Mouse (Mus musculus) hematopoietic stem cell, adult 5-6 weeks (primary cell): ENCODE measurements at regions not wholly inside any gene's neighbourhood (a gene's known extent, or its start where the extent isn't known, plus 50 kb on each side); places are given as distances from the start of the nearest gene placed in this dataset.
A peak's percentile ranks its signal among the peaks of the same experiment; 100 is the strongest.
"Not testable (repeated sequence)": the region's sequence is repeated elsewhere in the genome, so short reads cannot be mapped to it uniquely, and the experiment has no call there.

Experiments
- ATAC-seq, 2 experiments: fragments of 125-278 bp in 1 of 2; replicated peaks in 1 of 2; 2 replicates each; pipeline ENCODE4 v1.8.0; 2016 to 2017; ENCODE audit warnings: inconsistent platforms in 2 of 2, mild to moderate bottlenecking in 2 of 2, moderate number of reproducible peaks in 2 of 2, low read depth in 1 of 2, moderate TSS enrichment in 1 of 2; ENCODE audit not compliant: low FRiP score in 2 of 2, poor library complexity in 2 of 2, severe bottlenecking in 2 of 2, insufficient read depth in 1 of 2, low TSS enrichment in 1 of 2

DNA sequence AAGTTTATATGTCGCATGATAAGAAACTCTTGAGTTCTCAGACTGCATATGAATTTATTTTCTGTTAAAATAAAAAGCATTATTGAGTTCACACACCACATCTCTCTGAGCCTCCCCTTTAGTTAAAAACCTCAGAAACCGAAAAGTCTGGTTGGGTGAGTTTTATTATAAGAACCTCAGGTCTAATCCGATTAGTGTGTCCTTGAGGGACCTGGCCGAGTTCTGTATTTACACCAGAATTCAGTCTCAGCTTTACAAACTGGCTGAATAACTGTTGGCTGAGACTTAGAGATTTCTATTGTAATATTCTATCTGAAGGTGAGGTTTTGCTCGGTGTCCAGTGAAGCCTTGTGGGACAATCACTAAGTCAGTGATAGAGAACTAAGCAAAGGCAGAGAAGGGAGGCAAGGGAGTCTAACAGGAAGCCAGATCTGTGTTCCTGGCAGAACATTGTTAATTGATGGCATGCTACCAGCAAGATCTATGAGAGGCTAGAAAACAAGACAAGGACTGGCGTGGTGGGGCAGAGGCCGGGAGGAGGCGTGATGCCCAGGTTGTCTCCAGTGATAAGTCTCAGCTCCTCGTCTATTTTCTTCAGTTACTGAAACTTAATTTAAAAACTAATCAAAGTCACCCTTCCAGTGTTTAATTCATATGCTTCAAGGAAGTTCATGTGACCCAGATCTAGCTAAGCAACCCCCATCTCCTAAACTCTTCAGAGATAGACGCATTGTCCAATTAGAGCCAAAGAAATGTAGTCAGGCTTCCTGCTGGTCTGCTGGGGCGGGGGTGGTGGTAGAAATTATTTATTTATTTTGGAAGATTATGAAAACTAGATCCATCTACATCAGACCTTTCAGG is 171.8 kb upstream of the Fer start:
- no peak for ATAC-seq

- no peak for ATAC-seq
Measured at GRCm38 (mm10) chr17:63691690-63691968, 171.2 kb upstream of the Fer start.

- ATAC-seq, result no peak
Measured at GRCm38 (mm10) chr17:63693274-63693673, 169.6 kb upstream of the Fer start.

DNA sequence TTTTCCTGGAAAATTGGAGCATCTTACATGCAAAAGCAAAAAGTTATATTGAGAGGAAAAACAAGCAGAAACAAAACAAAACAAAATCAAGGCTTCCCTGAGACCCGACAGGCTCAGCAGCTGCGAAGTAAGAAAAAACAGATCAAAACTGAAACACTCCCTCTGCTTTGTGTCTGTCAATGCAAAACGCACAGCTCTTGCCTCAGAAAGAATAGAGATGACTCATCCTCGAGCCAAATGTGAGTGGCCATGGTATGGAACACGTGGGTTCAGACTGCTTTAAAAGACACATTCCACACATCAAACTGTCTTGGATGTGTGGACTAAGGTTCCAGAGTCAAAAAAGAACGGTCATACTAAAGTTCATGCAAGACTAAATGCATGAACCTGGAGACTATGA is 163.3 kb upstream of the Fer start:
- ATAC-seq, result no peak

DNA sequence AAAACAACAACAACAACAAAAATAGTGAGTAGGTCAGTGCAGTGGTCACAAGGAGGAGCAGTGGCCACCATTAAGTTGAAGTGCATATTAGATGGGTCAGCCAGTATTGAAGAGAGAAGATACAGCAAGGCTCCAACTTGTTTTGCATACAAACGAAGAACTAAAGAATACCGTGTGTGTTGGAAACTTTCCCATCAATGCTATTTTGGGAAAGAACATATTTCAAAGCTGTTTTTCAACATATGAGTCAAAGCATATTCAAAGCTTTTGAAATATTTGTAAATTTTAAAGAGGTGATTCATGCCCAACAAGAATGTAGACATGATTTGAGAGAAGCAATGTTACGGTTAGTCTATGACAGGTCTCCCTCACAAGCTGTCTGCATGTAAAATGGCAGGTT is 157.9 kb upstream of the Fer start:
- ATAC-seq, result no peak

GRCm38 (mm10) chr17:63712937-63713336 is 149.9 kb upstream of the Fer start:
- no peak for ATAC-seq

- ATAC-seq, result no peak
Measured at GRCm38 (mm10) chr17:63715687-63716086, 147.2 kb upstream of the Fer start.

- no peak for ATAC-seq
Measured at GRCm38 (mm10) chr17:63716161-63716560, 146.7 kb upstream of the Fer start.

- ATAC-seq, result no peak
Measured at GRCm38 (mm10) chr17:63717051-63717578, 145.7 kb upstream of the Fer start.

DNA sequence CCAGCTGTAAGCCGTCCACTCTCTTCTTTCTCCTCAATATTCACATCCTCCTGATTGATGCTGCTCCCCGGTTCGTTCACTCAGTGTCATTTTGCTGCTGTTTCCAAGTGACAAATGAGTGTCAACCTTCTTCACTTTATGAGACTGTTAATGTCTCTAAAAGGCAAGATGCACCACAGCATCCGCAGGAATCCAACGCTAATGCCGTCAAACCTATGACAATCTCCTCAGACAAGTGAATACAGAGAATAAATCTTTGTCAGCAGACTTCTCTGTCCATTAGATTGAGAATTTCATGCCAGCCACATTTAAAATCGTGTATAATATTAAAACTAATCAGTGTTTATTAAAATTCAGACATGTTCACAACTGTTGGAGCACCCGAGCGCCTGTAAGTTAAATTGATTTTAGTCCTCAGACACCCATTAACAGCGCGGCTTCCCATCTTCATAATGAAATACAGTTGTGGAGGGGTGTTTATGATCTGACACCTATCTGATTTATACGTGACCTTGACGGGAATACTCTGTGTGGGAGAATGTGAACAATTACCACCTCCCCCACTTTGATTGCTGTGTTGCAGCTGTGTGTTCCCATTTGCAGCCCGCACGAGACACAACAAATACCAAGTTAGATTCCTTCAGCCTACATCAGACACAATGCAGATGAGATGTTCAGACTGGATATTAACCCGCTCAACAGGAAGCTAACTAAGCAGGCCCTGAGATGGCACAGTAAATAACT is 143.7 kb upstream of the Fer start:
- no peak for ATAC-seq

GRCm38 (mm10) chr17:63719771-63720170 is 143.1 kb upstream of the Fer start:
- no peak for ATAC-seq

- ATAC-seq, result peak in 1 of 2 experiments; percentile 37; a peak in 1 of 4 replicates
Measured at GRCm38 (mm10) chr17:63720883-63721282, 142.0 kb upstream of the Fer start.

GRCm38 (mm10) chr17:63722434-63723004 is 140.3 kb upstream of the Fer start:
- ATAC-seq, result no peak

GRCm38 (mm10) chr17:63738206-63738605 is 124.7 kb upstream of the Fer start:
- ATAC-seq, result no peak

- 0 out of 4 replicates have a peak, but pooled peaks of 1 of the 2 experiments have one; percentile 12 for ATAC-seq
Measured at GRCm38 (mm10) chr17:63739710-63740109, 123.2 kb upstream of the Fer start.

DNA sequence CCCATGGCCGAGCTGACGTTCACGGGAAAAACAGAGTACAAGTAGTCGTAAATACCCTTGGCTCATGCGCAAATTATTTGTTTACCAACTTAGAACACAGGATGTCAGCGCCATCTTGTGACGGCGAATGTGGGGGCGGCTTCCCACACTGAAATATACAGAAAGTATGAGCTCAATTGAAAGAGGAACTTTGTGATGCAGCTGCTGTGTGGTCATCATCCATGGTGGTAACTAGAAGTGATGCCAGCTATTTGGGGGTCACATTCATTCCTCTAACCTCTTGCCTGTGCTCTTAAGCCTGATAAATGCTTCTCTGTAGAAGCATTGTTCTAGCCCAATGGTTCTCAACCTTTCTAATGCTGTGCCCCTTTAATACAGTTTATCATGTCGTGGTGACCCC is 113.6 kb upstream of the Fer start:
- ATAC-seq, result not testable (repeated sequence)

DNA sequence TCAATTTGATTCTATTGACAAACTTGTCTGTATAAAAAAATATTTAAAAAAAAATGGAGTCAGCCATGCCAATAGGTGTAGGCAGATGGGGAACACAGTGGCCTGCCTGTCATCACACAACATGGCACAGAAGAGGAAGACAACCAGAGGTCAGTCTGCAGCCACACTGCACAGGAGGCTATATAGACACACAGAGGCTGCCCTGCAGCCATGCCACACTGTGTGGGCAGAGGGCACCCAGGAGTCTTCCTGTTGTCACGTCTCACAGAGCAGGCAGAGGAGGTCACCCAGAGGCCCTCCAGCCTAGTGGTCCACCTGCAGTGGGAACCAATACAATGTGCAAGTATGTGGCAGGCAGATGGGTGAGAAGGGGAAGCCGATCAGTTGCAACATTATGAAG is 108.5 kb upstream of the Fer start:
- ATAC-seq, result no peak
